Mouse (Mus musculus) megakaryocyte, embryonic 14.5 days (primary cell): ENCODE data around the gene Psme3.

ENCODE experiments used
- FLI1 ChIP-seq: IDR thresholded peaks from 2 replicates; pipeline ENCODE4 v1.6.1; 2012; ENCODE audit warnings: low read length, inconsistent platforms, mixed read lengths
- GATA1 ChIP-seq: IDR thresholded peaks from 3 replicates; pipeline ENCODE4 v1.6.1; 2012; ENCODE audit warnings: mixed read lengths, low read length, inconsistent platforms, borderline replicate concordance

DNA sequence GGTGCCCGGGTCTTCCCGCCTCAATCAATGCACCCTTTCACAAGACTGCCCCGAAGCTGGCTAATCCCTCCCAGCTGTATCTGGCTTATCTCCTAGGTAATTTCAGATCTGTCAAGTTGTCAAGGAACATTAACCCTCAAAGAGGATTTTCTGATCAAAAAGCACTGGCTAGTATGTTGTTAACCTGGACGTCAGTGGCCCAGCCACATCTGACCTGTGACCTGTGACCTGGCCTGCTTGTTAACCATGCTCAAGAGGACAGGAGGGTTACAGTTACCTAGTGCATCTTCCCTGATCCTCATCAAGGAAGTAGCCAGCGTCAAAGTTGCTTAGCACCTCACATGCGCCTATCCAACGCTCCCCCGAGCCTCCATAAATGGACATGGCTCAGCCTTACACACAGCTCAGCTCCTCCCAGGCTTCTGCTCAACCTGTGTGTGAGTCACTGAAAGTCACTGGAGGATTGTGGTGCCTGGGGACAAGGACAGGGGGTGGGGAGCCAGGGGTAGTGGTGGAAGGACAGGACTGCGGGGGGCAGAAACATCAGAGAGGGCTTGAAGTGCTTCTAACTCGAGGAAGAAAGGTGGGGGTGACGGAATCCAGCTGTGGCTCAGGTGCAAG is 35.2 kb downstream of the Psme3 start:
- TF ChIP-seq GATA1 (no peak), FLI1 (no peak)
